Mouse (Mus musculus) liver, adult 2 months (tissue): ENCODE results near the gene Rsg1. TPM values are rescaled to one million over a fixed set of nuclear protein-coding genes. Genes with fewer than 3 reads are reported as not detected.

ENCODE experiments used
- DNase-seq: peaks from one replicate; pipeline ENCODE4 v3.0.0-alpha.2; 2011; ENCODE audit warnings: low read depth, low spot score; ENCODE audit errors: extremely low read depth
- H3K27ac ChIP-seq: fragments of 200-500 bp; replicated peaks from 2 replicates; pipeline ENCODE4 v1.5.1; 2012; ENCODE audit warnings: low read depth, mild to moderate bottlenecking, control low read depth, inconsistent platforms, low read length; ENCODE audit not compliant: insufficient read depth
- H3K27me3 ChIP-seq: fragments of 200-500 bp; 2 replicates; pipeline ENCODE4 v1.6.1; 2012; ENCODE audit warnings: mild to moderate bottlenecking, moderate library complexity, low read length, inconsistent platforms; ENCODE audit not compliant: control insufficient read depth, insufficient read depth
- H3K36me3 ChIP-seq: fragments of 200-500 bp; 2 replicates; pipeline ENCODE4 v1.6.1; 2012; ENCODE audit warnings: low read length, inconsistent platforms; ENCODE audit not compliant: control insufficient read depth, insufficient read depth
- H3K4me1 ChIP-seq: fragments of 200-500 bp; 2 replicates; pipeline ENCODE4 v1.6.1; 2011; ENCODE audit warnings: low read length; ENCODE audit not compliant: control insufficient read depth, insufficient read depth
- H3K4me3 ChIP-seq: fragments of 200-500 bp; 2 replicates; pipeline ENCODE4 v1.5.1; 2011; ENCODE audit warnings: low read depth, mild to moderate bottlenecking, control low read depth, low read length, moderate library complexity; ENCODE audit not compliant: insufficient read depth
- H3K79me2 ChIP-seq: fragments of 200-500 bp; 2 replicates; pipeline ENCODE4 v1.6.1; 2012; ENCODE audit warnings: inconsistent platforms, mild to moderate bottlenecking, low read length, moderate library complexity; ENCODE audit not compliant: control insufficient read depth, insufficient read depth
- H3K9ac ChIP-seq: fragments of 200-500 bp; 2 replicates; pipeline ENCODE4 v1.6.1; 2012; ENCODE audit warnings: low read depth, mild to moderate bottlenecking, control low read depth, inconsistent platforms, low read length
- CTCF ChIP-seq: fragments of 200-500 bp; IDR thresholded peaks from 2 replicates; pipeline ENCODE4 v1.5.1; 2011; ENCODE audit warnings: low read depth, low read length, control low read depth
- POLR2A ChIP-seq: fragments of 200-500 bp; IDR thresholded peaks from 2 replicates; pipeline ENCODE4 v1.6.1; 2011; ENCODE audit warnings: low read length, control low read depth; ENCODE audit not compliant: insufficient read depth; ENCODE audit errors: extremely low read depth
- WGBS: fragments of 180-500 bp; shearing (Covaris S2); methylation state at CpG from one replicate; pipeline ENCODE4 v1.1.7; 2018; 5-methylcytosine and 5-hydroxymethylcytosine counted together
- polyA plus RNA-seq: library from polyadenylated mRNA; depleted of rRNA; stranded (reverse); fragments of >200 nt; gene quantifications from 2 replicates; pipeline ENCODE4 v1.2.3, GENCODE M21; 2012
- total RNA-seq: library from RNA; depleted of rRNA; stranded (reverse); fragments of >200 nt; gene quantifications from 2 replicates; pipeline ENCODE4 v1.2.3, GENCODE M21; 2014

The Rsg1 gene
- total and polyA plus RNA-seq, 2 experiments: 0.50 to 0.55 TPM

DNA sequence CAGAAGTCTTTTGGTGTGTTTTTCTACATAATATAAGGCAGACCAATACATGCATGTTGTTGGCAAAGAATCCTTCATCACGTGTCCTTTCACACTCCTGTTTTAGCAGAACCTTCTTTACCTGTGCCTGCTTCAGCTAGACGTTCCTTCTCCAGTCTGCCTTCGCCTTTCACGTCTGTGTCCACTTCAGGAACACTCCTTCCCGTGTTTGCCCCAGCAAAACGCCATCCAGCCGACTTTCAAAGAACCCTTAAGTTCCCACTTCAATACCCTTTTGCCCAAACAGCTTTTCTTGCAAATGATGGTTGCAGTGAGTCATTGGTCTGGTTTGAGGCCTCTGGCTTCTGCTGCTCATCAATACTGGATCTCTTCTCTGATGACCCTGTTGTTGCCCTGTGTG is 22.5 kb upstream of the Rsg1 start:
- Histone ChIP-seq H3K4me3 (no peak overlapping the region), H3K79me2 (no peaks in the 10 kb centered on the region), H3K36me3 (peaks cover 3% of the 10 kb centered on the region; the same call in 1 of the 2 replicates), H3K4me1 (peaks cover 15% of the 10 kb centered on the region), H3K9ac (no peak overlapping the region), H3K27me3 (no peaks in the 10 kb centered on the region), H3K27ac (no peak overlapping the region)
- WGBS: 94% methylated on average over 7 of the region's 7 CpGs
- no peak for DNase-seq
- TF ChIP-seq CTCF: no peak
- TF ChIP-seq POLR2A: no peak

- Histone ChIP-seq H3K4me3 (no peak overlapping the region), H3K4me1 (no peaks in the 10 kb centered on the region), H3K27me3 (no peaks in the 10 kb centered on the region), H3K9ac (no peak overlapping the region), H3K36me3 (peaks cover 13% of the 10 kb centered on the region), H3K79me2 (no peaks in the 10 kb centered on the region), H3K27ac (no peak overlapping the region)
- 96% methylated on average over 6 of the region's 6 CpGs for WGBS
- TF ChIP-seq POLR2A (no peak), CTCF (no peak)
- no peak for DNase-seq
Measured at GRCm38 (mm10) chr4:141194553-141194952, 19.2 kb upstream of the Rsg1 start.

GRCm38 (mm10) chr4:141196981-141197685 is 16.6 kb upstream of the Rsg1 start:
- Histone ChIP-seq H3K9ac (no peak overlapping the region), H3K27me3 (no peaks in the 10 kb centered on the region), H3K36me3 (peaks cover 22% of the 10 kb centered on the region), H3K79me2 (no peaks in the 10 kb centered on the region), H3K27ac (no peak overlapping the region), H3K4me3 (no peak overlapping the region), H3K4me1 (no peaks in the 10 kb centered on the region)
- 96% methylated on average over 13 of the region's 13 CpGs for WGBS
- no peak for DNase-seq
- TF ChIP-seq CTCF (no peak), POLR2A (no peak)

GRCm38 (mm10) chr4:141197686-141198035 is 16.1 kb upstream of the Rsg1 start:
- H3K4me3 ChIP-seq: no peak overlapping the region
- no peaks in the 10 kb centered on the region for H3K79me2 ChIP-seq
- no peak overlapping the region for H3K27ac ChIP-seq
- DNase-seq: no peak
- WGBS: 97% methylated on average over 13 of the region's 13 CpGs
- no peaks in the 10 kb centered on the region for H3K4me1 ChIP-seq
- H3K36me3 ChIP-seq: peaks cover 22% of the 10 kb centered on the region
- H3K9ac ChIP-seq: no peak overlapping the region
- H3K27me3 ChIP-seq: no peaks in the 10 kb centered on the region
- TF ChIP-seq CTCF (0 out of 2 replicates have a peak, but pooled peaks have one; percentile 2), POLR2A (no peak)

GRCm38 (mm10) chr4:141200906-141201305 is 12.8 kb upstream of the Rsg1 start:
- Histone ChIP-seq H3K79me2 (no peaks in the 10 kb centered on the region), H3K27me3 (no peaks in the 10 kb centered on the region), H3K4me3 (no peak overlapping the region), H3K36me3 (peaks cover 18% of the 10 kb centered on the region), H3K4me1 (no peaks in the 10 kb centered on the region), H3K9ac (no peak overlapping the region), H3K27ac (peak overlapping the region; percentile 1; the same call in 1 of the 2 replicates)
- 75% methylated on average over 11 of the region's 11 CpGs for WGBS
- DNase-seq: no peak
- TF ChIP-seq CTCF (no peak), POLR2A (no peak)

- H3K27me3 ChIP-seq: no peaks in the 10 kb centered on the region
- no peak for TF ChIP-seq POLR2A
- TF ChIP-seq CTCF: no peak
- DNase-seq: no peak
- H3K79me2 ChIP-seq: no peaks in the 10 kb centered on the region
- no peak overlapping the region for H3K27ac ChIP-seq
- H3K36me3 ChIP-seq: peaks cover 18% of the 10 kb centered on the region
- no peak overlapping the region for H3K4me3 ChIP-seq
- peaks cover 4% of the 10 kb centered on the region; the same call in 1 of the 2 replicates for H3K4me1 ChIP-seq
- 90% methylated on average over 6 of the region's 6 CpGs for WGBS
- no peak overlapping the region for H3K9ac ChIP-seq
Measured at GRCm38 (mm10) chr4:141202192-141202591, 11.6 kb upstream of the Rsg1 start.
